Mouse (Mus musculus) urinary bladder, postnatal 4 days (tissue): ENCODE measurements around the gene 4930404H24Rik.

Source experiments
- DNase-seq, 2 experiments: peaks; one replicate each; pipeline ENCODE4 v3.0.0; 2021 to 2022; ENCODE audit warnings: low spot score in 2 of 2

Gene 4930404H24Rik

DNA sequence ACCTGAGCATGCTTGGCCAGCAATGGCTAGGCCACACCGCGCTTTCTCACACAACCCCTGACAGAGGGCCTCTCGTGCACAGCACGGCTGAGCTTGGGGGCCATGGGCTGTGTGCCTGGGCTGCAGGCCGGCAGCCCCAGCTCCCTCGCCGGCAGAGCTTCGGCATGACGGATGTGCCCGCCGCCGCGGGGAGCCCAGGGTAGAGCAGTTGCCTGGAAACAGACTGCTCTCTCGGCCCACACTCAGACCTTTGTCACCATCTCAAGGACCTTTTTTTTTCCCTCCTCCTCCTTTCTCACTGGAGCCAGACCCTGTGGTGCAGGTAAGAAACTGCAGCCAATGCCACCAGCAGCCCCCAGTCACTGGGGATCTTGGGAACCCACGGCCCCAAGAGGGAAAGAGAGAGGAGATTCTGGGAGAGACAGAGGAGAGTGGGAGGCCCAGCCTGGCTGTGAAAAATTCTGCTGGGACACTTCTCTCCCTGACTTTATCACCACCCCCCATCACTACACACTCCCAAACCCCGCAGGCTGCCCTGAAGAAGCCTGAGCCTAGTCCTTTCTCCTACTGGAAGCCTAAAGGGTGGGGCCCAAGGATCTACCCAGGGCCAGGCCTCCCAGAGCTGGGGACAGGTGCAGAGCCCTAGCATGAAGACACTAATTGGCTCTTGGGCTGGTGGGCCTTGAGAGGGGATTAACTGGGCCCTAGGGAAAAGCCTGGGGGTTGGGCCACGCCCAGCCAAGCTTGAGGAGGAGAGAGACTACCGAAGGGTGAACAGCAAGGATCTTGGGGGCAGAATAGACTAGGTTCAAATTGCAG, 16.8 kb downstream of the 4930404H24Rik start:
- DNase-seq = no peak

DNA sequence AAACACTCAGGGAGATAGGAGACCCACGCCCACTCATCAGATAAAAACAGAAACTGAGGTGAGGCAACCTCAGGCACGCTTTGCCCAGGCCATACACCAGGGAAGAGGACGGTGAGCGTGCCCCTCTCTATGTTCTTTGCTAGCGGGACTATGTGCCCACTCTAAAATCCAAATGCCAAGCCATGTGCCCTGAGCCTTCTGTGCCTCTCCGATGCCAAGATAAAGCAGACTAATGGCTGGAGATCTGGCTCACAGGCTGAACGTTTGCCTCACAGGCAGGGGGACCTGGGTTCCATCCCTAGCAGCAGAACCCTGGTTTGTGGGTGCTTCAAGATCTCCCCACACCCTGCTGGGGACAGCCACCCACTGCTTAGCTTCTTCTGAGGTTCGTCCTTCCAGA, 17.5 kb downstream of the 4930404H24Rik start:
- no peak for DNase-seq

DNA sequence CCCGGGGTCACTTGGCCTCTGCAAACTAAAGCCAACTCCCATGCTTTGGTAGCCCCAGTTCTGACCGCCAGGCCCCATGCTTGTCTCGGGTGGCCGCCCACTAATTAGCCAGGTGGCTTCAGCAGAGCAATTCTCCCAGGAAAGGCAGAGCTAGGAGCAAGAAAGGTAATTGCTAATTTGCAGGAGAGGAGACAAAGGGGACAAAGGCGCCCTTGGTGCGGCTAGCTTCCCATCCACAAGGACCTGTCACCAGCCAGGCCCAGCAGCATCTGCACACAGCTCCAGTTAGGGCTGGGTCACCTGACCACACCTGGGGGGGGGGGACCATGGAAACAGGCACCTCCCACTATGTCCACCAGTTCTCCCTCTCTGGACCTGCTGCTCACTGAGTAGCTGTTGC, 19.0 kb downstream of the 4930404H24Rik start:
- DNase-seq = no peak

DNA sequence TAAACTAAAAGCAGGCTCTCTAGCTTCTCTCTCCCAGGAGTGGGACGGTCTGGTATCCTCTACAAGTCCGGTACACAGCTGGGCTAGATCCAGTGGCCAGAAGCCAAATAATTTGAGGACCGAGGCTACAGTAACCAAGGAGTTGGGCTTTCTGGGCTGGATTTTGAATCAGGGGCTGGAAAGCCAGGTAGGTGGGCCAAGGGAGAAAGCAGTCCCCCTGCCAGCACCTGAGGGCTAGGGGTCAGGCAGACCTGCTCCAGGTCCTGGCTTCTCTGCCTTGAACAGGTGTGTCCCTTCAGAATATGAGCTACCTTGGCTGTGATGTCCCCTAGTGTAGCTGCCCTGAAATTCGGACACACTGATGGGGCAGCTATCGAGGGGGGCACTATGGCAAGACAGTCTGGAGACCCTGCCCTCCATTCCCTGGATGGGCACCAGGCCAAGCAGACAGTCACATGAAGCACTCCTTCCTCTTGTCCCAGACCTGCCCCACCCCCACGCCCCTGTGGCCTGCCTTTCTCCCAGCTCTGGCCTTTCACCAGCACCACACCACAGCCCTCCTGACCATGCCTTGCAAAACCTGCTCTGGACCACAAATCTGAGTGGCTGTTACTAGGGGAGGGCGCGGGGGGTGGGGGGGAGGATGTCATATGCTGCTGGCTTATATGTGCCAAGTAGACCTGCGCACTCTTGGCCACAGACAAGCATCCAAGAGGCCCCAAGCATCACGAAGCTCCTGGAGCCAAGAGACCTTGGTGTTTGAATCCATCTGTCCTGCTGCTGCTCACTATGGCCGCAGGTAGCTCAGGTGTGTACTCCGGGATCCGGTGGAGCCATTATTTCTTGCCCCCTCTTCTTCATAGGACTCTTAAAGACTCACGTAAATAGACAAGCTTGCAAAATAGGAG, 20.1 kb downstream of the 4930404H24Rik start:
- DNase-seq = no peak

DNA sequence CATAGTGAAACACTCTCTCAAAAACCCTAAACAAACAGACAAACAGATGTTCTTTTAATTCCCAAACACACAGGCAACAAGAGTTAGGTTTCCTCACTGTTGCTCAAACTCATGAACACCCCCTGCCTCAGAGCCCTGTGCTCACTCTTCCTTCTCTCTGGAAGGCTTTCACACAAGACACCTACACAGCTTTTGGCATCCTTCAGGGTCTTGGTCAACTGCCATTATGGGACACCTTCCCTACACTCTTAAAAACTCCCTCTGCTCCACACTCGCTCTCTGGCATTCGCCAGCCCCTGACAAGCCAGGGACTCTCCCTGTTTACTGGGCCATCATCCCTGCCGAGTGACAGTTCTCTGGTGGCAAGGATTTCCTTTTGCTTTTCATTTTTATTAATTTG, 21.4 kb downstream of the 4930404H24Rik start:
- no peak for DNase-seq

DNA sequence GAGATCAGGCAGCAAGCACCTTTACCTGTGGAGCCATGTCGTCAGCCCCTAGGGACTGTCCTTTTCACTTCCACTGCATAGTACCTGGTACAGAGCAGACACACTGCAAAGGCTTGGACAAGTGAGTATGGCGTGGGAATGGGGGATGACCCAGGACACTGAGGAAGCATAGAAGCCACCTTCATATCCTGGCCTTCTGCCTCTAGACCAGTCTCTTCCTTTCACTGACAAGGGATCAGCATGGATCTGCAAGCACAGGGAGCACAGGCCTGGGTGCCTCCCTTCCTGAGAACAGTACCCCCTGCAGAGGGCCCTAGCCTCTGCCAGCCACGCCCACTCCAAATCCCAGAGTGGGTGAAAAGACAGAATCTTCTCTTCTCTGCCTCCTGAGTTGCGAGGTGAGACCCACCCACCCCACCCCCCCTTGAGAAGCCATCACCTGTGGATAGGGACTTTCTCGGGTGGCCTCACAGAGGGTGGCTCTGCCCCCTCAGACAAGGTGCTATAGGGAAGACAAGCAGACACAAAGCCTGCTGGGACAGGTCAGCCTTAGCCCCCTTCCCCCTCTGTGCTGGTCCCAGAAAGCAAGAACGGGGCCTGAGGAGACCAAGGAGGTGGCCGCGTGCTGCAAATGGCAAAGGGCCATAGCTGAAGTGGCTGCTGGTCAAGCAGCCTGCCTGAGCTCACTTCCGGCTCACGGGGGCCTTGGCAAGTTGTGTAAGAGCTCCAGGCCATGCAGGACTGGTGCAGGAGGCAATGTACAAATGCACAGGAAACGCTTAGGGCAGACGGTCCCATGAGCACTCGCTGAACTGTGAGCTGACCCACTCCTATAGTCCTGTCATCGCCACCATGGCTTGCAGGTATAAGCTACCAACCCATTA, 22.1 kb downstream of the 4930404H24Rik start:
- no peak for DNase-seq

DNA sequence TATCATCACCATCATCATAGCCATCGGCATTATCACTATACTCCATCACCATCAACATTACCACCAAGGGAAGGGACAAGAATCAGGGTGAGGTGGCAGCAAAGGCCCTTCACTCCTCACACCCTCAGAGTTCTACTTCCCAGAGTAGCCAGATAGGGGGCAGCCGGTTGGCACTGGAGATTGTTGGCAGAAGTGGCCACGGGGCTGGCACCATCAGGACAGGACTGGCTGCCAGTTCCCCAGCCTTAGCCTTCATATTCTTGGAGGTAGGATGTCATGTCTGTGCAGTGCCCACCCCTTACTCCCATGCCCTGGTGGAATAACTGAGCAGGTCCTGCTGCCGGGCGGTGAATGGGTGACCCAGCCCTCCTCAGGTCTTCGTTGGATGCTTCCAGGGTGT, 23.0 kb downstream of the 4930404H24Rik start:
- no peak for DNase-seq

DNA sequence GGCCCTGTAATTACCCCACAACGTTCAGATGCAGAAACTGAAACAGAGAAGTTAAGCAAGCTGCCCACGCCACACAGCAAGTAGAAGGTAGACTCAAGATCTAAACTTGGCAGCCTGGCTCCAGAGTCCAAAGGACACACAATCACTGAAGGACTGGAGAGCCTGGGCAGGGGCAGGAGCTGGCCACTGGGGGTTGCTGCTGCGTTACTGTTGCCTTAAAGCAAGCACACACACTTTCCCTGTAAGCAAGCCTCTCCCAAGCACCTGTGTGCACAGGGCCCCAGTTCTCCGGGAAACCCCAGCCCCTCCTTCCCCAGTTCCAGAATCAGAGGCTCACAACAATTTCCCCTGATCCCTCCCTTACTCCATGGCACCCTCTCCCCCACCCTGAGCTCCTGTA, 24.4 kb downstream of the 4930404H24Rik start:
- DNase-seq = no peak

DNA sequence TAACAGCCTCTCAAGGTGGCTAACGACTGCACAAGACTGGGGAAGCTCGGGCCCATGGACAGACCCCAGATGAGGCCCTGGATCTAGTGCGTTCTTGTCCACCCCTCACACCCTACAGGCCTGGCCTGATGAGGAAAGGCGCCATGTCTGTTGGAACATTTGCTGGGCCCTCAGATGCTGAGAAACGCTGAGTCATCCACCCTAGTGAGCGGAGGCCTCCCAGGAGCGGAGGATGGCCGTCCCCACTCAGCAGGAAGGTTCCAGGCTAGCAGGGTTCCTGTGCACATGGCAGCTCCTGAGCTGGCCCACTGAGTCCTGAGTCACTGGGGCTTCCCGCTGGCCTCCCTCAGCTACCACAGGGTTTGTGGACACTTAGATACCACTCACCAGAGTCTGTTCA, 27.5 kb downstream of the 4930404H24Rik start:
- DNase-seq = no peak

DNA sequence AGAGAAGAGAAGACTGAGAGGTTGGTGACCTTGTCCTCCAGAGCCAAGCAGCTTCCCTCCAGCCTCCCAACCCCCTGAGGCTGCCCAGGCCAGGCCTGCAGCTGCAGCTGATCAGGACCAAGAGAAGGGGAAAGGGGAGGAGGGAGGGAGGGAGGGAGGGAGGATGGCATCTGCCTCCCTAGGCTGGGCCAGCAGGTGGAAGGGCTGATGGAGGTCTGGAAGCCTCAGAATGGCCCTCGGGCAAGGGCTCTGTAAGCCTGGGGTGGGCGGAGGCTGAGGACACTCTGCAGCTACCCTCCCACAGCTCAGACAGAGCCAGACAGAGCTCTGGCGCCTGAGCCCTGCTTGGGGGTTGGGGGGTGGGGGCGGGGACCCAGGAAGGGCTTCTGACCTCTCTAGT, 29.7 kb downstream of the 4930404H24Rik start:
- no peak for DNase-seq

DNA sequence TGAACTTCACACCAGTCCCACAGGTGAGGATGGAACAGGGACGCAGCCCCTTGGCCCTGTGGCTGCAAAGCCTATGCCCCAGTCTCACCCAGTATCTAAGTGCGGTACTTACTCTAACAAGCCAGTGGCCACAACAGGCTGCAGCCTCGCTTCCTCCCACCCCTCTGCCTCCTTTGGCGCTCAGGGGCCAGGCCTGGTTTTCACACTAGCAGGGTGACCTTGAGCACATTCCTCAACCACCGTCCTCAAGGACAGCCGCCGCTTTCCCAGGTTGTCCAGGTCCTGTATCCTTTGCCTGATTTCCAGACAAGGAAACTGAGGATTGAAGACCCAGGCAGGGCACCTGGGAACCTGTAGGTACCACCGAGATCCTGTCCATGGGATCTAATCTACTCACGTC, 30.6 kb downstream of the 4930404H24Rik start:
- no peak for DNase-seq

DNA sequence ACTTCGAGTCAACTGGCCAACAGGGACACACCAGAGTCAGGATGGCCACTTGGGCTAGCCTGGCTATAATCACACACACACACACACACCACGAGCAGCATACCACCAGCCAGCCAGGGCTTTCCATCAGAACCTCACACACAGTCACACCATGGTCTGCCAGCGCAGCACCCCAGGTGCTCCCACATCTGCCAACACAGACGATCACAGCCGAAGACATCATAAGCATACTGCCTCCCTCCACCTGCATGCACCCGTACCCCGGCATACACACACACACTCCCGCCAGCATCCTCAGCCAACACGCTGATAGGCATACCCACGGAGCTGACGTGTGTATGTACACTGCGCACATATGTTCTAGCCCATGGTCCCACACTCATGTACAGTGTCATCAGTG, 31.1 kb downstream of the 4930404H24Rik start:
- no peak for DNase-seq

DNA sequence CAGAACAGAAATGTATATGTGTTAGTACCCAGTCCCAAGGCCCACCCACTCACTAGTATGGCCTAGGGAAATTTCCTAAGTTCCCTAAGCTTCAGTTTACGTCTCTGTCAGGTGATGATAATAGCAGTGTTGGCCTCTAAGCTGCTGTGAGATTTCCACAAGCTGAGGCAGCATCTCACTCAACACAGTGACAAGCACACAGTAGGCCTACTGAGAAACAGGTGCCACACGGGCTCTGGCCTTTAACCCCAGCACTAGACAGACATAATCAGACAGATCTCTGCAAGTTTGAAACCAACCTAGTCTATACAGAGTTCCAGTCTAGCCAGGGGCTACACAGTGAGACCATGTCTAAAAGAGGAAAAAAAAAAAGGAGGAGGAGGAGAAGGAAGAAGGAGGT, 32.1 kb downstream of the 4930404H24Rik start:
- no peak for DNase-seq

DNA sequence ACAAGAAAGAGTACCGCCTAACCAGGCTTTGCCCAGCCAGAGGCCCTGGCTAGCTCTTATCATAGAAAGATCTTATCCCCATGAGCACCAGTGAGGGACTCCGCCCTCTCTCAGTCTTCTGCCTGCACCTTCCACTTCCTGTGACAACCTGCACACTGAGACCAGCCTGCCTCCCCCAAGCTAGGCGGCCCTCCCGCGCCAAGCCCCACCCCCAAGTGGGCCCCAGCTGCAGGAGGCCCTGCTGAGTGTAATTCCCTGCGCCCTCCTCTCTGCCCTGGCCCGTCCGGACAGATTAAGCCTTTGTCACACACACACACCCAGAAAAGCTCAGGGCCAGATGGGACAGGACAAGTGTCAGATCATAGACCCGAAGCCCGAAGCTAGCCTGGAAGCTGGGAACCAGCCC, 33.3 kb downstream of the 4930404H24Rik start:
- peak in 1 of 2 experiments; percentile 56 for DNase-seq

DNA sequence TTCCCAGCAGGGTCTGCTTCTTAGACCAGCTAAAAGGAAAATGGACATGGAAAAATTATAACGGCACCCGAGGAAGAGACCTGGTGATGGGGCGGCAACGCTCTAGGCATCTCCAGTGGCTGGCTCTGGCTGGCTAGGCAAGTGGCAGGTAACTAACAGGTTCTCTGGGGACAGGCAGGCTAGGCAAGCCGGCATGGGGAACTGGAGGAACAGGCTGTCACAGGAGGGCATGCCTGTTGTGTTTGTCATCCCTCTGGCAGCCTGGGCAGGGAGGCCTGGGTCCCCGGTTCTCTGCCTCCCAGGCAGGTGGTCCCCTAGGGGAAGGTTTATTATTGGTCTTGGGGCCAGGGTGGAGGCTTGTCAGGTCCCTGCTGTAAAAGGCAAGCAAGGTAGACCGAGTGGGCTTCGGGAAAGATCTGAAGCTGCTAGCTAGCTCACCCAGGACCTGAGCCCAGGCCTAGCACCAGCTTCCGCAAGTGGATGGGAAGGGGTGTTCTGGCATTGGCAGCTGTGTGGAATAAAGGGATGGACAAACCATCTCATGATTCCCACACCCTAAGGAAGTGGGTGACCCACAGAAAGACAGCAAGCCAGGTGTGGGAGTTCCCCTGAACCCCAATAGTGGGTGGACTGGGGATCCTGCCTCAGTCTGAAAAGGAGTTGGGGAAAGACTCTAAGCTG, 34.4 kb downstream of the 4930404H24Rik start:
- no peak for DNase-seq

DNA sequence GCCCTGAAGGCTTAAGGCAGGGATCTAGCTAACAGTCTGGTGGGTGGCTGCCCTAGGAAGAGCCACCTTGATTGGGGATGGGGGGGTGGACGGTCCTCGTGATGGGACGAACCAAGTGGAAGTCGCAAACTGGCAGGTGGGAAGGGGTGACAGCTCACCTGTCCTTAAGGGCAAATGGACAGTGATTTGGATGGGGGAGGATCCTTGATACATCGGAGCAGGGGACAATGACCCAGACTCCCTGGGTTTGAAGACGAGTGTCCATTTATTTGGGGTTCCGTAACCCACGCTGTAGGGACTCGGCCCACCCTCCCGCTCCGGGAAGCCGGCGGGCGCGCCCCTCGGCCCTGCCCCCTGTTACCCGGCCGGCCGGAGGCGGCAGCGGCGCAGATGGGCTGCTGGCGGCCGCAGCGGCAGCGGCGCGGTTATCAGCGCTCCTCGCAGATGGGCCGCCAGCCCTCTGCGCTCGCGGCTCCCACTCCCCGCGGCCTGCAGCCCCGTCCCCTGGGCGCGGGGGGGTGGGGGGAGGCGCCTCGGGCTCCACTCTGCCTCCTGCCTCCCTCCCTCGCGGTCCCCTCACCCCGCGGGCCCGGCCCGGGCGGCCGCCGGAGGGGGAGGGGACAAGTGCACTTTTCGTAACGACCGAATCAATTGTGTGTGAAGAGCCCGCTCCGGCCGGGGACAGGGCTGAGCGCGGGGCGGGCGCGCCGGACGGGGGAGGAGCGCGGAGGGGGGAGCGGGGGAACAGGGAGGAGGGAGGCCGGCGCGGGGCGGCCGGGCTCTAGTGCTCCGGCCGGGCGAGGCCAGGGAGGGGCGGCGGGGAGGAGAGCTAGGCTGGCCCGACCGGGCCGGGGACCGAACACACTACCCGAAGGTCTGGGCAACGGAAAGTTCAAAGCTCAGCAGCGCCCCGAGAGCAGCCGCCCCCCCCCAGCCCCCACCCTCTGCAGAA, 35.3 kb downstream of the 4930404H24Rik start:
- DNase-seq = peak in 1 of 2 experiments; percentile 48

DNA sequence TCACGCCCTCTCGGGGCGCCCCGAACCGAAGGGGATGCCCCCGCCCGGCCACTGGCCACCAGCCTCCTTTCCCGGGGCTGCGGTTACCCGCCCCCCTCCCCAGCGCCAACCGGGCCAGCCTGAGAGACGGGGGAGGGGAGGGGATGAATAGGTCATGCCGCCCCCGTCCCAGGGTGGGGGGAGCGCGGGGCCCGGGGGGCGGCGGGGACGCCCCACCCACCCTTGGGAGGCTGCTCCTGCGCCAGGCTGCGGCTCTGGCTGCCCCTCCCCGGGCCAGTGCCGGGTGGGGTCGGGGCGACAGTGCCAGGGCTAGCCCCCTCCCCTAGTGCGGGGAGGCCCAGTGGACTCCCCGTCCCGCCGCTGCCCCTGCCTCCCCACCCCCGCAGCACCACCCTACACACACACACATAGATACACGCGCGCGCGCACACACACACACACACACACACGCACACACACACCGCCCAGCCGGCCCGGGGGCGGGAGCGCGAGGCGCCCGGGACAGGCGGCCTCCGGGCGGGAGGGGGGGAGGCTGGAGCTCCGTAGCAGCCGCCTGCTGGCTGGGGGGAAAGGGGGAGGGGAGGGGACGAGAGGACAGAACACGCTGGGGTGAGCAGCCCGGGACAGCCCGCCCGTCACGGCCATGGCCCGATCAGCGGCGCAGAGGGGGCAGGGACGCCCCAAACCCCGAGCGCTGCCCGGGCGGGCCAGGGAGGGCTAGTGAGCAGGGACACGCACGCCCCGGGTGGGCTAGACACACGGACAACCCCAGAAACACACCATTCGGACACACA, 36.2 kb downstream of the 4930404H24Rik start:
- peak in 1 of 2 experiments; percentile 40 for DNase-seq

DNA sequence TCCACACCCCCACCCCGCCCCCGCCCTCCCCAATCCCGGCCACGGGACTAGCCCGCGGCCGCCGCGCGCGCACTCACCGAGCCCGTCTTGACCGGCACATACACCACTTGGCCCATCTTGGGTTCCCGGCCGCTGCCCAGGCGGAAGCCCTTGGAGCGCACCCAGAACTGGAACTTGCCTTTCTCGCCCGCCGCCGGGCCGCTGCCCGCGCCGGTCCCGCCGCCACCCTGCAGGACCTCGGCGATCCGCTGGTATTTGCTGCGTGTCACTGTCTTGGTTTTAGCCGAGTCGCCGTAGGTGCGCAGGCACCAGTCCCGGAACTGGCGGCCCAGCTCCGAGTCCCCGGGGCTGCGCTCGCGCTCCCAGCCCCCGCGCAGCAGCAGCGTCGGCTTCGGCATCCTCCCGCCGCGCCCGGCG, 36.8 kb downstream of the 4930404H24Rik start:
- DNase-seq = peak in 1 of 2 experiments; percentile 34
